Mouse (Mus musculus): ENCODE measurements around the gene 0610010K14Rik.
A peak's percentile ranks its signal among the peaks of the same experiment; 100 is the strongest.

0610010K14Rik gene

GRCm38 (mm10) chr11:70214191-70214855, 23.4 kb downstream of the 0610010K14Rik start:
- peak; percentile 67 to 77 for DNase-seq

DNA sequence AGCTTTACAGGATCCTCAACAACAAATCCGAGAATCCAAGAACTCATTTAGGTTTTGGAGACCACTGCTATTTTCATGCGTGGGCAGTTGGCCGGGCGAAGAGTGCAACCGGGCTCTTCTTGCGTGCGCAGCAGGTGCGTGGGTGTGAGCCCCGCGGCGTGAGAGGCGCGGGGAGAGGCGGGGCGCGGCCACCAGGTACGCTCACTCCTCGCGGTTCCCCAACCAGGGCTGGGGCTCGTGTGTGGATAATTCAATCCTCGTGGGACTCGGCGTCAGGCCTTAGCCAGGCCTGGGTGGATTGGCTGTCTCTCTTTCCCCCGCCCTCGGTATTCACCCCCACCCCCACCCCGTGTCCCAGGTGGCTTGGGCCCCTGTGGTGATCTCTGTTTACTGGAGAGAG, 24.0 kb downstream of the 0610010K14Rik start:
- DNase-seq, result peak; percentile 83 to 88

DNA sequence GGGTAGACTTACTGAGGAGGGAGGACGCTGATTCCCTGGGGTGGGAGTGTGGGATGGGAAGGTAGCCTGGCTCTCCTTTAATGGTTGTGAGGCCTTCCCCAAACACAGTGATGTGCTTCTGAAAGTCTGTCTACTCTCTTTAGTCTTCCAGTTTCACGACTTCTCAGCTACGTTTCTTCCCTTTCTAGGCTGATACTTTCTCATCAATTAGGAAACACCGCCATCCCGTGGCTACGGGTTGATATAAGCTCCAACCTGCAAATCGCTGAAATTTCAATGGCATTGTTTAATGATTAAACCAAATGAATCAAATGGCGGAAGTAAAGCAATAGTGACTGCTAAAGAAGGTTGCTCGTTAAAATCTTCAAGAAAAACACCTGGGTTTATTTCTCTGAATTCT, 24.8 kb downstream of the 0610010K14Rik start:
- peak; percentile 82 to 86 for DNase-seq

GRCm38 (mm10) chr11:70212423-70212822, 25.3 kb downstream of the 0610010K14Rik start, which contains the start of gene Slc16a11:
Gene Slc16a11, plus strand, starts transcription at chr11:70212752.
- peak; percentile 18 to 35 for DNase-seq

- no peak for DNase-seq
Measured at GRCm38 (mm10) chr11:70211972-70212371, 25.7 kb downstream of the 0610010K14Rik start.

DNA sequence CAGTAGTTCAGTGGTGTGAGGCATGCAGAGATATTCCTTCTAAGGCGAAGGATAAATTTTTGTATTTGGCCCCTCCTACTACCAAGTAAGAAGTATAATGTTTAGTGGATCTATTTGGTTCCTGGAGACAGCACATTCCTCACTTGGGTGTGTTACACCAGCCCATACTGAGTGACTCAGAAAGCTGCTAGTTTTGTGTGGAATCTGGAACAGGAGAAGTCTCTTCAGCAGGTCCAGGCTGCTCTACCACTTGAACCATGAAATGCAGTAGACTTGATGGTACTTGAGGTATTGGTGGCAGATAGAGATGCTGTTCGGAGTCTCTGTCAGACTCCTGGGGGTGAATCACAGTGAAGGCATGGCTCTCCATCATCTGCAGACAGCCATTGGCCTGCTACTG, 27.0 kb downstream of the 0610010K14Rik start:
- no peak for DNase-seq

GRCm38 (mm10) chr11:70208778-70209388, 28.8 kb downstream of the 0610010K14Rik start:
- no peak for DNase-seq

DNA sequence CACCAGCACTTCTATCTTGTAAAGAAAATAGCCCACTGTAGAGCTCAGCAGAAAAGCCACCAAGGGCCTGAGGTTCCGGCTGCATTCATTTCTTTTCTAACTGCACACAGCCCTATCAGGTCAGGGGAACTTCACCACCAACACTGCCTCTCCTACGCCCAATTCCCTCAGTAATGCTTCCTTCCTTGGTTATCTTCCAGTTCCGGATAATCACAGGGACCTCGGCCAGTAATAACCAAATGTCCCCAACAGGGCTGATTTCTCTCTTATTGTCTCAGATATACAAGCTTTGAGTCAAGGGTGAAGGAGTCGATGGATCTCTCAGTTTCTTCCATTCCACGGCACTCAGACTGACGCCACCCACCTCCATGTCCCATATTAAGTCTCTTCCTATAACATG, 30.4 kb downstream of the 0610010K14Rik start:
- no peak for DNase-seq

- DNase-seq, result no peak
Measured at GRCm38 (mm10) chr11:70206801-70207200, 30.9 kb downstream of the 0610010K14Rik start.

GRCm38 (mm10) chr11:70201691-70202090, 36.0 kb downstream of the 0610010K14Rik start:
- peak; percentile 84 to 88 for DNase-seq

- no peak for DNase-seq
Measured at GRCm38 (mm10) chr11:70200036-70200608, 37.6 kb downstream of the 0610010K14Rik start.

GRCm38 (mm10) chr11:70199107-70199506, 38.6 kb downstream of the 0610010K14Rik start:
- no peak for DNase-seq

- DNase-seq, result no peak
Measured at GRCm38 (mm10) chr11:70198332-70198731, 39.4 kb downstream of the 0610010K14Rik start.

- no peak for DNase-seq
Measured at GRCm38 (mm10) chr11:70193354-70194285, 44.1 kb downstream of the 0610010K14Rik start.

DNA sequence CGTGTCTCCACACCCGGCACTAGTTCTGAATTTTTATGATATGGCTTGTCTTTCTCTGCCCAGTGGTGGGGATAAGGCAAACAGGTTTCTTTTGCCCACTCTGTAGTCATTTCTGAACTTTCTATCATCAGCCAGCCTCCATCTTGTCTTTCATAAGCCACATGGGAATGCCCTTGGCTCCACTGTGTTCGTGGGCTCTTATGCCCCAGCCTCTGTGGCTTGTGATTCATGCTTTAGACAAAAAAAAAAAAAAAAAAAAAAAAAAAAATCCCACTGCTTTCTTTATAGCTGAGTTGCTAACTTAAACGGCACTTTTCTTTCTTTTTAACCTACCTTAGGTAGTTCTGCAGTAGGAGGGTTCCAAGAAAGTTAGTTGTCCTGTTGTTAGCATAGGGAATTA, 45.6 kb downstream of the 0610010K14Rik start:
- no peak for DNase-seq

DNA sequence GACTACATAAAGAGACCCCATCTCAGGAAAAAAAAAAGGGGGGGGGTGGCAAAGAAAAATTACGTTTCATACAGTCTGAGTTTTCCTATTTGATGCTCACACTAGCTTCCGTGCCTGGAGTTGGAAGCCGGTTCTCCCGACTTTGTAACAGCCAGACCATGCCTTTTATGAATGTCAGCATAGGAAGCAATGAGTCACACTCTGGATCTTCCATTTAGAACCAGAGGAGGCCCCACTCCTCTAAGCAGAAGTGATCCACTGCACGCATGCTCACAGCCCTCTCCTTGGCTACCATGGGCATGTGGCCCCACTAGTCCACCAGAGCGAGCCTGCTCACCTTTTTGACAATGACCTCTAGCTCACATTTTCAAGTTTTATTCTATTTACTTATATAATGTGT, 46.5 kb downstream of the 0610010K14Rik start:
- DNase-seq, result no peak

DNA sequence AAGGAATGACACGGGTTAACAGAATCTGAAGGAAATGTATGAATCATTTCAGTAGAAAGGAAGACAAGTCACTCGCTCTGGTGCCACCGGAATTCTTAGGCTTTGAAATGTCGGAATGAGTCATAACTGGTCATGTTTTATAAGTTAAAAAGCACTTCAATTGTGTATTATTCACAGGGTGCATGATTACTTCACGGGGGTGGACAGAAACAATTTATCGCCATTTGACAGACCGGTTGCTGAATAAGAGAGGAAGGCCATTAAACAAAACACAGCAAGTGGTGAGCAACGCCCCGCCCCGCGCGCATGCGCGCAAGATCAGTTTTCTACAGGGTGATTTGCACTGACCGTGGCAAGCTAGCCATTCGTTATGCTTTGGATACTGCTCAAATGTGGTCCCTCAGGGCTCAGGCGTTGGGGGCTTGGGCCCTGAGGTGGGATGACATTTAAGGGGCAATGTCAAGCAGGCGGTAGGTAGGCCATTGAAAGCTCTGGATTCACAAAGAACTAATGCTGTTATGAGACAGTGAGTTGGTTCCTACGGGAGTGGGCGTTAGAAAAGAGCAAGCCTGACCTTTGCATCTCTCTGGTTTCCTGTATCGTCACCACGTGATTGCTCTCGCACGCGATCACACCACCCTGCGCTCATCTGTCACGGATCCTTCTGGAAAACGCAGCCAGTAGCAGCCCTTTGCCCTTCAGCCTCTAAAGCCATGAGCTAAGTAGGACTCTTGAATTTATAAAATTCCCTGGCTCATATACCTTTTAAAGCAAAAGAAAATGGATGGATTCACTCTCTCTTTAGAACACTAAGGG, 48.2 kb downstream of the 0610010K14Rik start:
- DNase-seq, result no peak

All from cerebellum, adult 18-20 months (tissue).